Mouse (Mus musculus): ENCODE measurements around the gene Mpv17l. TPM values are rescaled to one million over a fixed set of nuclear protein-coding genes. Genes with fewer than 3 reads are reported as not detected.
A peak's percentile ranks its signal among the peaks of the same experiment; 100 is the strongest.
"Not testable (repeated sequence)": the region's sequence is repeated elsewhere in the genome, so short reads cannot be mapped to it uniquely, and the experiment has no call there.

Mpv17l gene
- polyA plus RNA-seq, 2 experiments = 3.4 to 4.3 TPM

- not testable (repeated sequence) for H3K27ac ChIP-seq (replicated peaks; ENCODE audit: low read depth, low read length); H3K36me3 ChIP-seq (ENCODE audit: control insufficient read depth, insufficient read depth, low read length); DNase-seq (ENCODE audit: low spot score); H3K9me3 ChIP-seq (ENCODE audit: control insufficient read depth, low read length); ATAC-seq (ENCODE audit: low FRiP score, low read depth); H3K4me1 ChIP-seq (ENCODE audit: control insufficient read depth, insufficient read depth, low read length); H3K4me2 ChIP-seq (replicated peaks; ENCODE audit: low read depth, low read length, severe bottlenecking); H3K4me3 ChIP-seq (replicated peaks; ENCODE audit: low read length); H3K27me3 ChIP-seq (ENCODE audit: control insufficient read depth, insufficient read depth, low read length); H3K9ac ChIP-seq (ENCODE audit: low read depth, low read length, severe bottlenecking)
- WGBS = 77% methylated on average over 3 of the region's 3 CpGs
These were observed 78.8 kb downstream of the Mpv17l start for GRCm38 (mm10) chr16:13981726-13982125.

GRCm38 (mm10) chr16:13983161-13983560, 80.2 kb downstream of the Mpv17l start:
- H3K9me3 ChIP-seq (ENCODE audit: control insufficient read depth, low read length) = no peaks in the 10 kb centered on the region
- H3K27me3 ChIP-seq (ENCODE audit: control insufficient read depth, insufficient read depth, low read length) = no peaks in the 10 kb centered on the region
- H3K9ac ChIP-seq (ENCODE audit: low read depth, low read length, severe bottlenecking) = no peak overlapping the region
- whole genome bisulfite sequencing = 85% methylated on average over 5 of the region's 5 CpGs
- H3K4me2 ChIP-seq (replicated peaks; ENCODE audit: low read depth, low read length, severe bottlenecking) = no peak overlapping the region
- no peaks in the 10 kb centered on the region for H3K36me3 ChIP-seq (ENCODE audit: control insufficient read depth, insufficient read depth, low read length)
- TF ChIP-seq POLR2A (IDR thresholded peaks at IDR 0.05; ENCODE audit: borderline replicate concordance, extremely low read depth, insufficient read depth, insufficient read length) = no peak
- 0 out of 2 replicates have a peak, but pooled peaks cover 4% of the 10 kb centered on the region for H3K4me1 ChIP-seq (ENCODE audit: control insufficient read depth, insufficient read depth, low read length)
- no peak overlapping the region for H3K27ac ChIP-seq (replicated peaks; ENCODE audit: low read depth, low read length)
- ATAC-seq (ENCODE audit: low FRiP score, low read depth) = no peak
- H3K4me3 ChIP-seq (replicated peaks; ENCODE audit: low read length) = no peak overlapping the region
- no peak for DNase-seq (ENCODE audit: low spot score)

- H3K36me3 ChIP-seq (ENCODE audit: control insufficient read depth, insufficient read depth, low read length) = no peaks in the 10 kb centered on the region
- 0 out of 2 replicates have a peak, but pooled peaks cover 4% of the 10 kb centered on the region for H3K4me1 ChIP-seq (ENCODE audit: control insufficient read depth, insufficient read depth, low read length)
- no peak for ATAC-seq (ENCODE audit: low FRiP score, low read depth)
- DNase-seq (ENCODE audit: low spot score) = no peak
- WGBS = 60% methylated on average over 3 of the region's 3 CpGs
- no peaks in the 10 kb centered on the region for H3K9me3 ChIP-seq (ENCODE audit: control insufficient read depth, low read length)
- TF ChIP-seq POLR2A (IDR thresholded peaks at IDR 0.05; ENCODE audit: borderline replicate concordance, extremely low read depth, insufficient read depth, insufficient read length) = no peak
- peak overlapping the region; percentile 42 for H3K4me3 ChIP-seq (replicated peaks; ENCODE audit: low read length)
- H3K4me2 ChIP-seq (replicated peaks; ENCODE audit: low read depth, low read length, severe bottlenecking) = peak overlapping the region; percentile 65
- H3K27me3 ChIP-seq (ENCODE audit: control insufficient read depth, insufficient read depth, low read length) = no peaks in the 10 kb centered on the region
- H3K9ac ChIP-seq (ENCODE audit: low read depth, low read length, severe bottlenecking) = peak overlapping the region; percentile 57
- no peak overlapping the region for H3K27ac ChIP-seq (replicated peaks; ENCODE audit: low read depth, low read length)
These were observed 83.2 kb downstream of the Mpv17l start for GRCm38 (mm10) chr16:13986197-13986573.

- H3K9ac ChIP-seq (ENCODE audit: low read depth, low read length, severe bottlenecking) = peak within 1 kb of the TSS; percentile 57
- H3K27ac ChIP-seq (replicated peaks; ENCODE audit: low read depth, low read length) = no peak within 1 kb of the TSS
- 1% methylated on average over 30 of the region's 31 CpGs for WGBS
- TF ChIP-seq POLR2A (IDR thresholded peaks at IDR 0.05; ENCODE audit: borderline replicate concordance, extremely low read depth, insufficient read depth, insufficient read length) = no peak
- no peaks in the 10 kb centered on the region for H3K27me3 ChIP-seq (ENCODE audit: control insufficient read depth, insufficient read depth, low read length)
- no peaks in the 10 kb centered on the region for H3K36me3 ChIP-seq (ENCODE audit: control insufficient read depth, insufficient read depth, low read length)
- ATAC-seq (ENCODE audit: low FRiP score, low read depth) (peak; percentile 37; the same call in 1 of the 2 replicates), DNase-seq (ENCODE audit: low spot score) (no peak)
- H3K4me1 ChIP-seq (ENCODE audit: control insufficient read depth, insufficient read depth, low read length) = 0 out of 2 replicates have a peak, but pooled peaks cover 4% of the 10 kb centered on the region
- H3K9me3 ChIP-seq (ENCODE audit: control insufficient read depth, low read length) = no peaks in the 10 kb centered on the region
- H3K4me2 ChIP-seq (replicated peaks; ENCODE audit: low read depth, low read length, severe bottlenecking) = peak within 1 kb of the TSS; percentile 65
- peak within 1 kb of the TSS; percentile 42 for H3K4me3 ChIP-seq (replicated peaks; ENCODE audit: low read length)
These were observed 83.9 kb downstream of the Mpv17l start, which contains the start of the genes 2900011O08Rik and Ifitm7 for GRCm38 (mm10) chr16:13986574-13987478. 2900011O08Rik (plus strand) TSS chr16:13986604. Ifitm7 (minus strand) TSS chr16:13986888.

- H3K9ac ChIP-seq (ENCODE audit: low read depth, low read length, severe bottlenecking) = no peak overlapping the region
- no peaks in the 10 kb centered on the region for H3K36me3 ChIP-seq (ENCODE audit: control insufficient read depth, insufficient read depth, low read length)
- H3K9me3 ChIP-seq (ENCODE audit: control insufficient read depth, low read length) = no peaks in the 10 kb centered on the region
- H3K27ac ChIP-seq (replicated peaks; ENCODE audit: low read depth, low read length) = no peak overlapping the region
- no peak for ATAC-seq (ENCODE audit: low FRiP score, low read depth)
- no peaks in the 10 kb centered on the region for H3K4me1 ChIP-seq (ENCODE audit: control insufficient read depth, insufficient read depth, low read length)
- H3K4me3 ChIP-seq (replicated peaks; ENCODE audit: low read length) = no peak overlapping the region
- no peaks in the 10 kb centered on the region for H3K27me3 ChIP-seq (ENCODE audit: control insufficient read depth, insufficient read depth, low read length)
- DNase-seq (ENCODE audit: low spot score) = no peak
- no peak overlapping the region for H3K4me2 ChIP-seq (replicated peaks; ENCODE audit: low read depth, low read length, severe bottlenecking)
- TF ChIP-seq POLR2A (IDR thresholded peaks at IDR 0.05; ENCODE audit: borderline replicate concordance, extremely low read depth, insufficient read depth, insufficient read length) = no peak
- WGBS = 79% methylated on average over 11 of the region's 11 CpGs
These were observed 89.7 kb downstream of the Mpv17l start for GRCm38 (mm10) chr16:13992518-13993248.

Data from limb, embryonic 14.5 days (tissue).